Mouse (Mus musculus): ENCODE measurements at regions not wholly inside any gene's neighbourhood (a gene's known extent, or its start where the extent isn't known, plus 50 kb on each side); places are given as distances from the start of the nearest gene placed in this dataset.

DNA sequence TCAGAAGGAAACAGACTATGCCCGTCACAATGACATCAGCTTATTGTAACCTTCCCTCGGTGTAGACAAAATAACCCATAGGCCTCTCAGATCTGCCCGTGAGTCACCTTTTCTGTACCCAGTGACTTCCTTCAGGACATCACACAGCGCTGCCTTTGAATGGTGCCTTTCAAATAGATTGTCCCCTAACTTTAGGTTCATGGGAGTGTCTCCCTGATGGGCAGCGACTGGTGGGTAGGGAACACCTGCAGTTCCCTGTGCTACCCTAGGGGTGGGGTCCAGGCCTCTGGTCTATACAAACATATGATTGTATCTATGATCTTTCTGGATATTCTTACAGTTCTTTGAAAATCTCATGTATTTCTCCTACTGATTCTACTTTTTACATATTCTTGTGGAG is 232.4 kb downstream of the Gm5447 start:
- no peaks in the 10 kb centered on the region for H3K36me3 ChIP-seq (ENCODE audit: control insufficient read depth in 1 of 2, insufficient read depth in 2 of 2, low read length in 2 of 2)
- no peaks in the 10 kb centered on the region for H3K9me3 ChIP-seq (replicated peaks; ENCODE audit: insufficient read depth, low read length)
- H3K4me3 ChIP-seq (ENCODE audit: control insufficient read depth in 1 of 2, insufficient read depth in 1 of 2, low read depth in 2 of 2, low read length in 2 of 2) = no peak overlapping the region
- no peaks in the 10 kb centered on the region for H3K4me1 ChIP-seq (ENCODE audit: control insufficient read depth in 1 of 2, insufficient read depth in 2 of 2, low read length in 2 of 2)
- H3K27ac ChIP-seq (ENCODE audit: control insufficient read depth, low read depth, low read length) = no peak overlapping the region
- DNase-seq (ENCODE audit: low read depth, low spot score) = no peak
- TF ChIP-seq MEF2A (IDR thresholded peaks at IDR 0.05; ENCODE audit: extremely low read depth, insufficient replicate concordance, low read depth, low read length, poor library complexity, severe bottlenecking) = no peak
- no peaks in the 10 kb centered on the region for H3K27me3 ChIP-seq (ENCODE audit: control insufficient read depth in 1 of 2, insufficient read depth in 2 of 2, low read length in 2 of 2)
- no peaks in the 10 kb centered on the region for H3K79me2 ChIP-seq (ENCODE audit: control insufficient read depth, insufficient read depth, low read length, poor library complexity)
- H3K9ac ChIP-seq (ENCODE audit: control insufficient read depth, low read depth, low read length, poor library complexity, severe bottlenecking) = no peak overlapping the region

DNA sequence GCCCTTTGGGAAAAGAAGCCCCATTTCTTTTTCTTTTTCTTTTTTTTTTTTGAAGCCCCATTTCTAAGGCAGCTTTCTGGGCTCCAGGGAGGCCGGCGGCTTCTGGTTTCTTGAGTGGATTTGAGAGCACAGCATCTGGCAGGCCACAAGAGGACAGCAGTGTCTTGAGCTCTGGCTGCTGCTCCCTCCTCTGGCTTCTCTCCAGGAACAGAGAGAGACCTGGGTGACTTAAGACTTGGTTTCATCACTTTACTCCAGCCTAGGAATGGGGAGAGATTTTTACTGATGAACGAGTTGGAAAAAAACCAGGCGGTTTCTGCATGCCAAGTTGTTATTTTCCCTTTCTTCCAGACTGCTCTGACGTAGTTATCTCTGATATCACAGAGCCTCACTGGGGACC is 233.7 kb downstream of the Gm5447 start:
- Histone ChIP-seq H3K36me3 (ENCODE audit: control insufficient read depth in 1 of 2, insufficient read depth in 2 of 2, low read length in 2 of 2) (no peaks in the 10 kb centered on the region), H3K79me2 (ENCODE audit: control insufficient read depth, insufficient read depth, low read length, poor library complexity) (no peaks in the 10 kb centered on the region), H3K9ac (ENCODE audit: control insufficient read depth, low read depth, low read length, poor library complexity, severe bottlenecking) (no peak overlapping the region), H3K4me3 (ENCODE audit: control insufficient read depth in 1 of 2, insufficient read depth in 1 of 2, low read depth in 2 of 2, low read length in 2 of 2) (no peak overlapping the region), H3K9me3 (replicated peaks; ENCODE audit: insufficient read depth, low read length) (no peaks in the 10 kb centered on the region), H3K4me1 (ENCODE audit: control insufficient read depth in 1 of 2, insufficient read depth in 2 of 2, low read length in 2 of 2) (no peaks in the 10 kb centered on the region), H3K27ac (ENCODE audit: control insufficient read depth, low read depth, low read length) (no peak overlapping the region), H3K27me3 (ENCODE audit: control insufficient read depth in 1 of 2, insufficient read depth in 2 of 2, low read length in 2 of 2) (no peaks in the 10 kb centered on the region)
- no peak for DNase-seq (ENCODE audit: low read depth, low spot score)
- TF ChIP-seq CTCF (IDR thresholded peaks at IDR 0.05 in 2 of 3, conservative IDR thresholded peaks at IDR 0.05 in 1 of 3; ENCODE audit: control insufficient read depth in 1 of 3, insufficient read depth in 1 of 3, low read depth in 2 of 3, low read length in 3 of 3, poor library complexity in 1 of 3, severe bottlenecking in 1 of 3) (no peak), GABPA (IDR thresholded peaks at IDR 0.05; ENCODE audit: low read depth, low read length) (no peak), MAZ (IDR thresholded peaks at IDR 0.05; ENCODE audit: low read depth, low read length) (no peak), ETS1 (IDR thresholded peaks at IDR 0.05; ENCODE audit: low read depth, low read length) (no peak), USF1 (IDR thresholded peaks at IDR 0.05; ENCODE audit: low read depth, low read length) (no peak), RCOR1 (IDR thresholded peaks at IDR 0.05; ENCODE audit: low read depth, low read length) (no peak), ELF1 (IDR thresholded peaks at IDR 0.05; ENCODE audit: low read depth, low read length) (no peak), POLR2AphosphoS5 (IDR thresholded peaks at IDR 0.05; ENCODE audit: borderline replicate concordance, low read depth, low read length) (no peak), MXI1 (IDR thresholded peaks at IDR 0.05; ENCODE audit: low read depth, low read length) (no peak), CHD1 (IDR thresholded peaks at IDR 0.05; ENCODE audit: low read depth, low read length) (no peak), KAT2A (conservative IDR thresholded peaks at IDR 0.05; ENCODE audit: low read depth, low read length) (no peak), EP300 (IDR thresholded peaks at IDR 0.05; ENCODE audit: low read depth in 1 of 2, low read length in 2 of 2) (no peak), RAD21 (IDR thresholded peaks at IDR 0.05; ENCODE audit: low read depth, low read length) (no peak), CHD2 (IDR thresholded peaks at IDR 0.05; ENCODE audit: low read length) (no peak), SMC3 (IDR thresholded peaks at IDR 0.05; ENCODE audit: low read depth, low read length) (no peak), TCF12 (IDR thresholded peaks at IDR 0.05; ENCODE audit: low read depth, low read length) (no peak), GATA1 (IDR thresholded peaks at IDR 0.05; ENCODE audit: low read depth, low read length) (no peak), POLR2AphosphoS2 (IDR thresholded peaks at IDR 0.05; ENCODE audit: low read length) (no peak)
